Mouse (Mus musculus): ENCODE results near the gene Elmo1. TPM values are rescaled to one million over a fixed set of nuclear protein-coding genes. Genes with fewer than 3 reads are reported as not detected.

The Elmo1 gene
- polyA plus RNA-seq, 1 experiment from 2014 or later = 12.2 TPM

GRCm38 (mm10) chr13:20313345-20313744 is 222.9 kb downstream of the Elmo1 start:
- Histone ChIP-seq H3K4me2 (replicated peaks; ENCODE audit: low read depth, low read length) (no peak overlapping the region), H3K36me3 (ENCODE audit: control insufficient read depth, insufficient read depth, low read length) (no peaks in the 10 kb centered on the region), H3K4me3 (ENCODE audit: low read depth, low read length) (no peak overlapping the region), H3K9ac (replicated peaks; ENCODE audit: low read depth, low read length) (no peak overlapping the region), H3K4me1 (ENCODE audit: control insufficient read depth, insufficient read depth, low read length) (no peaks in the 10 kb centered on the region), H3K27me3 (ENCODE audit: control insufficient read depth, insufficient read depth, low read length) (no peaks in the 10 kb centered on the region), H3K9me3 (ENCODE audit: control insufficient read depth, low read depth, low read length) (no peaks in the 10 kb centered on the region), H3K27ac (ENCODE audit: low read length) (no peak overlapping the region)
- 90% methylated on average over 6 of the region's 6 CpGs for WGBS
- no peak for ATAC-seq (ENCODE audit: insufficient number of reproducible peaks, insufficient read depth, low FRiP score, low read depth)

GRCm38 (mm10) chr13:20316139-20316538 is 225.7 kb downstream of the Elmo1 start:
- Histone ChIP-seq H3K4me2 (replicated peaks; ENCODE audit: low read depth, low read length) (no peak overlapping the region), H3K4me3 (ENCODE audit: low read depth, low read length) (no peak overlapping the region), H3K36me3 (ENCODE audit: control insufficient read depth, insufficient read depth, low read length) (no peaks in the 10 kb centered on the region), H3K9me3 (ENCODE audit: control insufficient read depth, low read depth, low read length) (no peaks in the 10 kb centered on the region), H3K4me1 (ENCODE audit: control insufficient read depth, insufficient read depth, low read length) (no peaks in the 10 kb centered on the region), H3K27ac (ENCODE audit: low read length) (no peak overlapping the region), H3K9ac (replicated peaks; ENCODE audit: low read depth, low read length) (no peak overlapping the region), H3K27me3 (ENCODE audit: control insufficient read depth, insufficient read depth, low read length) (no peaks in the 10 kb centered on the region)
- WGBS = 78% methylated on average over 11 of the region's 11 CpGs
- ATAC-seq (ENCODE audit: insufficient number of reproducible peaks, insufficient read depth, low FRiP score, low read depth) = no peak

GRCm38 (mm10) chr13:20318615-20319219 is 228.3 kb downstream of the Elmo1 start:
- no peak overlapping the region for H3K9ac ChIP-seq (replicated peaks; ENCODE audit: low read depth, low read length)
- no peaks in the 10 kb centered on the region for H3K9me3 ChIP-seq (ENCODE audit: control insufficient read depth, low read depth, low read length)
- H3K36me3 ChIP-seq (ENCODE audit: control insufficient read depth, insufficient read depth, low read length) = no peaks in the 10 kb centered on the region
- ATAC-seq (ENCODE audit: insufficient number of reproducible peaks, insufficient read depth, low FRiP score, low read depth) = no peak
- H3K4me2 ChIP-seq (replicated peaks; ENCODE audit: low read depth, low read length) = no peak overlapping the region
- no peak overlapping the region for H3K4me3 ChIP-seq (ENCODE audit: low read depth, low read length)
- H3K27ac ChIP-seq (ENCODE audit: low read length) = no peak overlapping the region
- no peaks in the 10 kb centered on the region for H3K27me3 ChIP-seq (ENCODE audit: control insufficient read depth, insufficient read depth, low read length)
- 87% methylated on average over 3 of the region's 3 CpGs for WGBS
- H3K4me1 ChIP-seq (ENCODE audit: control insufficient read depth, insufficient read depth, low read length) = no peaks in the 10 kb centered on the region

GRCm38 (mm10) chr13:20320232-20320631 is 229.8 kb downstream of the Elmo1 start:
- no peaks in the 10 kb centered on the region for H3K9me3 ChIP-seq (ENCODE audit: control insufficient read depth, low read depth, low read length)
- H3K4me2 ChIP-seq (replicated peaks; ENCODE audit: low read depth, low read length) = no peak overlapping the region
- no peaks in the 10 kb centered on the region for H3K36me3 ChIP-seq (ENCODE audit: control insufficient read depth, insufficient read depth, low read length)
- 90% methylated on average over 5 of the region's 5 CpGs for WGBS
- no peaks in the 10 kb centered on the region for H3K4me1 ChIP-seq (ENCODE audit: control insufficient read depth, insufficient read depth, low read length)
- H3K4me3 ChIP-seq (ENCODE audit: low read depth, low read length) = no peak overlapping the region
- no peak for ATAC-seq (ENCODE audit: insufficient number of reproducible peaks, insufficient read depth, low FRiP score, low read depth)
- no peak overlapping the region for H3K9ac ChIP-seq (replicated peaks; ENCODE audit: low read depth, low read length)
- no peaks in the 10 kb centered on the region for H3K27me3 ChIP-seq (ENCODE audit: control insufficient read depth, insufficient read depth, low read length)
- H3K27ac ChIP-seq (ENCODE audit: low read length) = no peak overlapping the region

- Histone ChIP-seq H3K9ac (replicated peaks; ENCODE audit: low read depth, low read length) (no peak overlapping the region), H3K4me2 (replicated peaks; ENCODE audit: low read depth, low read length) (no peak overlapping the region), H3K27me3 (ENCODE audit: control insufficient read depth, insufficient read depth, low read length) (no peaks in the 10 kb centered on the region), H3K27ac (ENCODE audit: low read length) (no peak overlapping the region), H3K9me3 (ENCODE audit: control insufficient read depth, low read depth, low read length) (no peaks in the 10 kb centered on the region), H3K4me1 (ENCODE audit: control insufficient read depth, insufficient read depth, low read length) (no peaks in the 10 kb centered on the region), H3K4me3 (ENCODE audit: low read depth, low read length) (no peak overlapping the region), H3K36me3 (ENCODE audit: control insufficient read depth, insufficient read depth, low read length) (no peaks in the 10 kb centered on the region)
- no peak for ATAC-seq (ENCODE audit: insufficient number of reproducible peaks, insufficient read depth, low FRiP score, low read depth)
- WGBS = 77% methylated on average over 4 of the region's 4 CpGs
Measured at GRCm38 (mm10) chr13:20323478-20323877, 233.1 kb downstream of the Elmo1 start.

GRCm38 (mm10) chr13:20327064-20327463 is 236.7 kb downstream of the Elmo1 start:
- H3K27ac ChIP-seq (ENCODE audit: low read length) = no peak overlapping the region
- no peak overlapping the region for H3K9ac ChIP-seq (replicated peaks; ENCODE audit: low read depth, low read length)
- no peak overlapping the region for H3K4me2 ChIP-seq (replicated peaks; ENCODE audit: low read depth, low read length)
- 87% methylated on average over 4 of the region's 4 CpGs for WGBS
- no peaks in the 10 kb centered on the region for H3K36me3 ChIP-seq (ENCODE audit: control insufficient read depth, insufficient read depth, low read length)
- H3K4me3 ChIP-seq (ENCODE audit: low read depth, low read length) = no peak overlapping the region
- no peaks in the 10 kb centered on the region for H3K4me1 ChIP-seq (ENCODE audit: control insufficient read depth, insufficient read depth, low read length)
- no peak for ATAC-seq (ENCODE audit: insufficient number of reproducible peaks, insufficient read depth, low FRiP score, low read depth)
- no peaks in the 10 kb centered on the region for H3K9me3 ChIP-seq (ENCODE audit: control insufficient read depth, low read depth, low read length)
- no peaks in the 10 kb centered on the region for H3K27me3 ChIP-seq (ENCODE audit: control insufficient read depth, insufficient read depth, low read length)

- H3K4me1 ChIP-seq (ENCODE audit: control insufficient read depth, insufficient read depth, low read length) = no peaks in the 10 kb centered on the region
- H3K36me3 ChIP-seq (ENCODE audit: control insufficient read depth, insufficient read depth, low read length) = no peaks in the 10 kb centered on the region
- no peak overlapping the region for H3K4me3 ChIP-seq (ENCODE audit: low read depth, low read length)
- H3K9me3 ChIP-seq (ENCODE audit: control insufficient read depth, low read depth, low read length) = no peaks in the 10 kb centered on the region
- H3K27ac ChIP-seq (ENCODE audit: low read length) = no peak overlapping the region
- no peak overlapping the region for H3K4me2 ChIP-seq (replicated peaks; ENCODE audit: low read depth, low read length)
- WGBS = 45% methylated on average over 3 of the region's 3 CpGs
- no peaks in the 10 kb centered on the region for H3K27me3 ChIP-seq (ENCODE audit: control insufficient read depth, insufficient read depth, low read length)
- H3K9ac ChIP-seq (replicated peaks; ENCODE audit: low read depth, low read length) = no peak overlapping the region
- no peak for ATAC-seq (ENCODE audit: insufficient number of reproducible peaks, insufficient read depth, low FRiP score, low read depth)
Measured at GRCm38 (mm10) chr13:20327975-20328374, 237.6 kb downstream of the Elmo1 start.

GRCm38 (mm10) chr13:20328672-20329071 is 238.3 kb downstream of the Elmo1 start:
- Histone ChIP-seq H3K4me3 (ENCODE audit: low read depth, low read length) (no peak overlapping the region), H3K27ac (ENCODE audit: low read length) (no peak overlapping the region), H3K27me3 (ENCODE audit: control insufficient read depth, insufficient read depth, low read length) (no peaks in the 10 kb centered on the region), H3K9ac (replicated peaks; ENCODE audit: low read depth, low read length) (no peak overlapping the region), H3K4me2 (replicated peaks; ENCODE audit: low read depth, low read length) (no peak overlapping the region), H3K9me3 (ENCODE audit: control insufficient read depth, low read depth, low read length) (no peaks in the 10 kb centered on the region), H3K4me1 (ENCODE audit: control insufficient read depth, insufficient read depth, low read length) (no peaks in the 10 kb centered on the region), H3K36me3 (ENCODE audit: control insufficient read depth, insufficient read depth, low read length) (no peaks in the 10 kb centered on the region)
- 88% methylated on average over 1 of the region's 1 CpGs for WGBS
- ATAC-seq (ENCODE audit: insufficient number of reproducible peaks, insufficient read depth, low FRiP score, low read depth) = no peak

- Histone ChIP-seq H3K27ac (ENCODE audit: low read length) (no peak overlapping the region), H3K36me3 (ENCODE audit: control insufficient read depth, insufficient read depth, low read length) (no peaks in the 10 kb centered on the region), H3K27me3 (ENCODE audit: control insufficient read depth, insufficient read depth, low read length) (no peaks in the 10 kb centered on the region), H3K4me2 (replicated peaks; ENCODE audit: low read depth, low read length) (no peak overlapping the region), H3K9ac (replicated peaks; ENCODE audit: low read depth, low read length) (no peak overlapping the region), H3K9me3 (ENCODE audit: control insufficient read depth, low read depth, low read length) (no peaks in the 10 kb centered on the region), H3K4me3 (ENCODE audit: low read depth, low read length) (no peak overlapping the region), H3K4me1 (ENCODE audit: control insufficient read depth, insufficient read depth, low read length) (no peaks in the 10 kb centered on the region)
- ATAC-seq (ENCODE audit: insufficient number of reproducible peaks, insufficient read depth, low FRiP score, low read depth) = no peak
- 86% methylated on average over 7 of the region's 7 CpGs for WGBS
Measured at GRCm38 (mm10) chr13:20330954-20331353, 240.6 kb downstream of the Elmo1 start.

All from stomach, embryonic 14.5 days (tissue).